In the genomic region with DNA sequence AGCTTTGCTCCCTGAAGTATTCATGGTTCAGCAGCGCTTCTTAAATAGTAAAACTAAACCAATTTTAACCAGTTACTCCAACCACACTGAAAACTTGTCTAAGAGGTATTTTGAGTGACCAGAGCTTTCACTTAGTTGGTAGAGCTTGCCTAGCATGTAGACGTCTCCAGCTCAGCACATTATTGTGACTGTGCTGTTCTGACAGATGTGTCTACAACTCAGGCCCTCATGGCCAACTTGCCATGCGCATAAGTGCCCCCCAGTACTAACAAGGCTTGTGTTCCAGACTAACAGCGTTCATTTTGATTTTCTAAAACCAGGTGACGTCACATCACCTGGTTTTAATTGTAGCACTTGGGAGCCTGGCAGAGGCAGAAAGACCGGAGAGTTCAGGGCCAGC, we compare ENCODE assay signal across 28 mouse cellular contexts.
"Had no signal": no experiment of that assay in that cellular context is flagged by ENCODE, and none has a peak within 500 bp of the region (broad histone marks: within the 10 kb centered on the region; RNA-seq: fewer than 3 reads in every experiment).

No protein-coding gene starts in this region.

- H3K27ac ChIP-seq: heart, adult 2 months; heart, embryonic 13.5 days; heart, embryonic 15.5 days; hindbrain, embryonic 13.5 days; hindbrain, embryonic 15.5 days; hindbrain, postnatal 0 days; kidney, embryonic 15.5 days; kidney, postnatal 0 days; left cerebral cortex, adult 2 months; limb, embryonic 10.5 days; limb, embryonic 12.5 days; liver, embryonic 13.5 days; liver, embryonic 15.5 days had no signal

- H3K27me3 ChIP-seq: heart, embryonic 13.5 days; heart, embryonic 15.5 days; hindbrain, embryonic 13.5 days; hindbrain, embryonic 15.5 days; kidney, embryonic 15.5 days; limb, embryonic 12.5 days; liver, embryonic 13.5 days; liver, embryonic 15.5 days had no signal

- H3K4me3 ChIP-seq: heart, adult 2 months; heart, embryonic 13.5 days; heart, embryonic 15.5 days; hindbrain, embryonic 13.5 days; hindbrain, embryonic 15.5 days; kidney, embryonic 15.5 days; left cerebral cortex, adult 2 months; limb, embryonic 10.5 days; limb, embryonic 12.5 days; liver, embryonic 13.5 days; liver, embryonic 15.5 days had no signal

- H3K4me2 ChIP-seq: heart, embryonic 11.5 days; heart, embryonic 13.5 days; heart, embryonic 15.5 days; hindbrain, embryonic 13.5 days; hindbrain, embryonic 15.5 days; kidney, embryonic 15.5 days; limb, embryonic 12.5 days; liver, embryonic 11.5 days; liver, embryonic 13.5 days; liver, embryonic 15.5 days had no signal

- H3K9me3 ChIP-seq: heart, embryonic 13.5 days; heart, embryonic 15.5 days; hindbrain, embryonic 13.5 days; hindbrain, embryonic 15.5 days; kidney, embryonic 15.5 days; limb, embryonic 10.5 days; limb, embryonic 12.5 days; liver, embryonic 13.5 days; liver, embryonic 15.5 days had no signal

- H3K4me1 ChIP-seq: heart, embryonic 13.5 days; heart, embryonic 15.5 days; hindbrain, embryonic 13.5 days; hindbrain, embryonic 15.5 days; kidney, embryonic 15.5 days; limb, embryonic 10.5 days; limb, embryonic 12.5 days; liver, embryonic 13.5 days; liver, embryonic 15.5 days had no signal

- DNase-seq: gastrocnemius, postnatal 14 days; gastrocnemius, postnatal 36 days; heart, adult 11 months; heart, adult 2 months; heart, postnatal 36 days; kidney, adult 11 months; kidney, adult 2 months; kidney, adult 9 months; kidney, postnatal 14 days; kidney, postnatal 36 days; layer of hippocampus, adult 9-11 months; liver; liver, embryonic 13.5 days; liver, postnatal 0 days had no signal

- H3K9ac ChIP-seq: heart, embryonic 13.5 days; heart, embryonic 15.5 days; hindbrain, embryonic 13.5 days; hindbrain, embryonic 15.5 days; kidney, embryonic 15.5 days; limb, embryonic 12.5 days; liver, embryonic 13.5 days; liver, embryonic 15.5 days; liver, postnatal 0 days had no signal

- ATAC-seq: hindbrain, postnatal 0 days; intestine, embryonic 16.5 days; liver, postnatal 0 days had no signal
